10 mouse cellular contexts compared by ENCODE assay signal in the genomic region with DNA sequence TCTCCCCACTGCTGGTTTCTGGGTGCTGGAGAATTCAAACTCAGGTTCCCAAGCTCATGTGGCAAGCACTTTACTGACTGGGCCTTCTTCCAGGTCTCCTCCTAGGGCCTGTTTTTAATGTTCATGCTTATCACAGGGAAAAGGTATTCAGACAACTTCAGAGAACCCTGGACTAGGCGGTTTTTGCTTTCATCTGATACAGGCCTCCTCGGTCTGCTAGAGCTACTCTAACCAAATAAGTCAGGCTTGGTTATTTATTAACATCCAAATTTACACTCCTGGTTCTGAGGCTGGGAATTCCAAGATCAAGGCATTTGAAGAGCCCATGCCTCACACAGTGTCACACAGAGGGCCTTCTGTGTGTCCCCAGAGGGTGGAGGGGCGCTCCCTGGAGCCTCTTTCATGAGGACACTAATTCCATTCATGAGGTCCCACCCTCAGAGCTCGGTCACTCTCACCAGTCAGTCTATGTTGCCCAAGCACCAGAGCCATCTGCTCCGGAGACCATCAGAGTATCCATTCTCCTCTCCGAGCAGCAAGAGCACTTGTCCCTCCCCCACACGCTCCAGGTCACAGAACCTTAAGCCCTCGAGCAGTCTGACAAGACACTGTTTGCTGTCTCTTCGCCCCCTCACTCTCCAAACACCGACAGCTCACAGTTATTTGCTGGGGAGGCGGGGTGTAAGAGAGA. TPM values are rescaled to one million over a fixed set of nuclear protein-coding genes. Genes with fewer than 3 reads are reported as not detected.
DNase-seq lines count a peak whose midpoint lies in the region; ATAC-seq lines count a peak whose summit lies in the region.
"Had no signal": no experiment of that assay in that cellular context is flagged by ENCODE, and none has a peak within 500 bp of the region (broad histone marks: within the 10 kb centered on the region; RNA-seq: fewer than 3 reads in every experiment).

No protein-coding gene starts in this region.

- ATAC-seq in lung, embryonic 16.5 days (ENCODE audit: low read depth): peak; percentile 64
- ATAC-seq in hindbrain, embryonic 16.5 days: peak; percentile 76
- ATAC-seq in kidney, embryonic 16.5 days (ENCODE audit: low FRiP score, low TSS enrichment): peak; percentile 73
- ATAC-seq in neural tube, embryonic 13.5 days (ENCODE audit: low read depth): peak; percentile 53
- no peak for ATAC-seq in megakaryocyte-erythroid progenitor cell, adult 5-6 weeks (replicated peaks; ENCODE audit: low FRiP score, low TSS enrichment, poor library complexity, severe bottlenecking)

- 10% methylated on average over 11 of the region's 11 CpGs for WGBS in lung, embryonic 16.5 days
- WGBS in hindbrain, embryonic 16.5 days: 16% methylated on average over 10 of the region's 11 CpGs
- 6% methylated on average over 11 of the region's 11 CpGs for whole genome bisulfite sequencing in kidney, embryonic 16.5 days
- whole genome bisulfite sequencing in neural tube, embryonic 13.5 days: 17% methylated on average over 11 of the region's 11 CpGs

- no peaks in the 10 kb centered on the region for H3K9me3 ChIP-seq in lung, embryonic 16.5 days (ENCODE audit: control insufficient read depth, low read length)
- H3K9me3 ChIP-seq in hindbrain, embryonic 16.5 days (ENCODE audit: control insufficient read depth, low read length): no peaks in the 10 kb centered on the region
- H3K9me3 ChIP-seq in kidney, embryonic 16.5 days (ENCODE audit: low read length): no peaks in the 10 kb centered on the region
- H3K9me3 ChIP-seq in neural tube, embryonic 13.5 days: no peaks in the 10 kb centered on the region
- H3K9me3 ChIP-seq: heart, embryonic 13.5 days; limb, embryonic 13.5 days had no signal

- no peak overlapping the region for H3K9ac ChIP-seq in lung, embryonic 16.5 days (ENCODE audit: low read length)
- no peak overlapping the region for H3K9ac ChIP-seq in hindbrain, embryonic 16.5 days (ENCODE audit: low read depth, low read length)
- 0 out of 2 replicates have a peak overlapping the region, but pooled peaks have one; percentile 10 for H3K9ac ChIP-seq in kidney, embryonic 16.5 days (replicated peaks; ENCODE audit: low read length)
- no peak overlapping the region for H3K9ac ChIP-seq in neural tube, embryonic 13.5 days
- H3K9ac ChIP-seq: heart, embryonic 13.5 days; limb, embryonic 13.5 days had no signal

- no peak overlapping the region for H3K4me3 ChIP-seq in lung, embryonic 16.5 days (ENCODE audit: low read length)
- H3K4me3 ChIP-seq in hindbrain, embryonic 16.5 days (ENCODE audit: low read length): no peak overlapping the region
- H3K4me3 ChIP-seq in kidney, embryonic 16.5 days (ENCODE audit: low read length): no peak overlapping the region
- H3K4me3 ChIP-seq in neural tube, embryonic 13.5 days: no peak overlapping the region
- H3K4me3 ChIP-seq: heart, embryonic 13.5 days; limb, embryonic 13.5 days had no signal

- H3K36me3 ChIP-seq in lung, embryonic 16.5 days (ENCODE audit: control insufficient read depth, insufficient read depth, low read length): no peaks in the 10 kb centered on the region
- no peaks in the 10 kb centered on the region for H3K36me3 ChIP-seq in hindbrain, embryonic 16.5 days (ENCODE audit: control insufficient read depth, insufficient read depth, low read length)
- no peaks in the 10 kb centered on the region for H3K36me3 ChIP-seq in kidney, embryonic 16.5 days (ENCODE audit: insufficient read depth, low read length)
- no peaks in the 10 kb centered on the region for H3K36me3 ChIP-seq in neural tube, embryonic 13.5 days
- H3K36me3 ChIP-seq: heart, embryonic 13.5 days; limb, embryonic 13.5 days had no signal

- peaks cover 19% of the 10 kb centered on the region for H3K4me1 ChIP-seq in lung, embryonic 16.5 days (replicated peaks; ENCODE audit: control insufficient read depth, insufficient read depth, low read length)
- peaks cover 15% of the 10 kb centered on the region for H3K4me1 ChIP-seq in hindbrain, embryonic 16.5 days (ENCODE audit: control insufficient read depth, insufficient read depth, low read depth, low read length)
- H3K4me1 ChIP-seq in kidney, embryonic 16.5 days (ENCODE audit: insufficient read depth, low read length): peaks cover 40% of the 10 kb centered on the region
- H3K4me1 ChIP-seq in neural tube, embryonic 13.5 days (replicated peaks): peaks cover 27% of the 10 kb centered on the region

- intact Hi-C loops in heart, postnatal 36 days (cut with DNase I): no loop called here

- peak overlapping the region; percentile 85 for H3K27ac ChIP-seq in lung, embryonic 16.5 days (ENCODE audit: low read length)
- no peak overlapping the region for H3K27ac ChIP-seq in hindbrain, embryonic 16.5 days (ENCODE audit: low read depth, low read length)
- H3K27ac ChIP-seq in kidney, embryonic 16.5 days (ENCODE audit: low read length): peak overlapping the region; percentile 79
- H3K27ac ChIP-seq in neural tube, embryonic 13.5 days (replicated peaks): 0 out of 2 replicates have a peak overlapping the region, but pooled peaks have one; percentile 42
- H3K27ac ChIP-seq: heart, embryonic 13.5 days; limb, embryonic 13.5 days had no signal

- DNase-seq in lung, postnatal 14 days: no peak
- DNase-seq in heart, postnatal 36 days: no peak
- no peak for DNase-seq in adrenal gland, postnatal 10 days

- H3K4me2 ChIP-seq in lung, embryonic 16.5 days (ENCODE audit: low read depth, low read length): peak overlapping the region; percentile 15
- H3K4me2 ChIP-seq in hindbrain, embryonic 16.5 days (ENCODE audit: low read length): no peak overlapping the region
- 0 out of 2 replicates have a peak overlapping the region, but pooled peaks have one; percentile 11 for H3K4me2 ChIP-seq in kidney, embryonic 16.5 days (replicated peaks; ENCODE audit: low read depth, low read length)
- H3K4me2 ChIP-seq in neural tube, embryonic 13.5 days: no peak overlapping the region
- H3K4me2 ChIP-seq: heart, embryonic 13.5 days; limb, embryonic 13.5 days had no signal

- H3K27me3 ChIP-seq in lung, embryonic 16.5 days (ENCODE audit: control insufficient read depth, insufficient read depth, low read depth, low read length): peaks cover 20% of the 10 kb centered on the region
- peaks cover 38% of the 10 kb centered on the region for H3K27me3 ChIP-seq in hindbrain, embryonic 16.5 days (replicated peaks; ENCODE audit: control insufficient read depth, insufficient read depth, low read length)
- H3K27me3 ChIP-seq in kidney, embryonic 16.5 days (ENCODE audit: insufficient read depth, low read length): peaks cover 10% of the 10 kb centered on the region; the same call in 1 of the 2 replicates
- peaks cover 58% of the 10 kb centered on the region for H3K27me3 ChIP-seq in neural tube, embryonic 13.5 days

RNA-seq across cellular contexts. Expression of a gene that starts 2.6 kb away (rescaled TPM):
- polyA plus RNA-seq in lung, embryonic 16.5 days (2015; fragmentation: Nextera tagmentation; extraction: Ambion mirVana): 7.6 and 8.7 TPM in 2 replicates
- polyA plus RNA-seq in hindbrain, embryonic 16.5 days (2015; fragmentation: Nextera tagmentation; extraction: Ambion mirVana): 0.90 and 1.9 TPM in 2 replicates
- 3.4 and 4.0 TPM in 2 replicates for polyA plus RNA-seq in kidney, embryonic 16.5 days (2015; fragmentation: Nextera tagmentation; extraction: Ambion mirVana)
- polyA plus RNA-seq in neural tube, embryonic 13.5 days (2015; fragmentation: Nextera tagmentation; extraction: Ambion mirVana): 12.1 and 15.9 TPM in 2 replicates
- 1 to 10 TPM in 1 of 2 experiments, under 1 TPM in 1; 0.75 to 1.6 TPM for total RNA-seq in heart, postnatal 36 days (2021)
- 1 to 10 TPM; 3.7 to 3.9 TPM for total RNA-seq in adrenal gland, postnatal 10 days (2021)
- total RNA-seq in megakaryocyte-erythroid progenitor cell, adult 5-6 weeks (2014; fragmentation: Nextera tagmentation): not detected in 2 replicates
- total RNA-seq in megakaryocyte-erythroid progenitor cell, adult 5-6 weeks (2017): not detected in 2 replicates

RNA-seq across cellular contexts. Expression of a gene that starts 32.3 kb away (rescaled TPM):
- 18.7 and 19.6 TPM in 2 replicates for polyA plus RNA-seq in lung, embryonic 16.5 days (2015; fragmentation: Nextera tagmentation; extraction: Ambion mirVana)
- 32.1 and 33.6 TPM in 2 replicates for polyA plus RNA-seq in hindbrain, embryonic 16.5 days (2015; fragmentation: Nextera tagmentation; extraction: Ambion mirVana)
- polyA plus RNA-seq in kidney, embryonic 16.5 days (2015; fragmentation: Nextera tagmentation; extraction: Ambion mirVana): 23.8 and 27.2 TPM in 2 replicates
- 28.4 and 31.4 TPM in 2 replicates for polyA plus RNA-seq in neural tube, embryonic 13.5 days (2015; fragmentation: Nextera tagmentation; extraction: Ambion mirVana)
- 1 to 10 TPM; 3.6 to 5.6 TPM for total RNA-seq in heart, postnatal 36 days (2021)
- total RNA-seq in adrenal gland, postnatal 10 days (2021): 10 to 100 TPM in 1 of 2 experiments, 1 to 10 TPM in 1; 8.4 to 13.4 TPM
- 20.9 and 32.3 TPM in 2 replicates for total RNA-seq in megakaryocyte-erythroid progenitor cell, adult 5-6 weeks (2014; fragmentation: Nextera tagmentation)
- total RNA-seq in megakaryocyte-erythroid progenitor cell, adult 5-6 weeks (2017): 3.3 and 4.4 TPM in 2 replicates

RNA-seq across cellular contexts. Expression of a gene that starts 32.5 kb away (rescaled TPM):
- 43.0 and 45.7 TPM in 2 replicates for polyA plus RNA-seq in lung, embryonic 16.5 days (2015; fragmentation: Nextera tagmentation; extraction: Ambion mirVana)
- polyA plus RNA-seq in hindbrain, embryonic 16.5 days (2015; fragmentation: Nextera tagmentation; extraction: Ambion mirVana): 61.6 and 62.4 TPM in 2 replicates
- polyA plus RNA-seq in kidney, embryonic 16.5 days (2015; fragmentation: Nextera tagmentation; extraction: Ambion mirVana): 43.5 and 49.9 TPM in 2 replicates
- polyA plus RNA-seq in neural tube, embryonic 13.5 days (2015; fragmentation: Nextera tagmentation; extraction: Ambion mirVana): 60.4 and 62.6 TPM in 2 replicates
- total RNA-seq in heart, postnatal 36 days (2021): 10 to 100 TPM; 16.7 to 17.4 TPM
- total RNA-seq in adrenal gland, postnatal 10 days (2021): 10 to 100 TPM; 41.8 to 47.1 TPM
- total RNA-seq in megakaryocyte-erythroid progenitor cell, adult 5-6 weeks (2014; fragmentation: Nextera tagmentation): 64.6 and 73.5 TPM in 2 replicates
- 41.7 and 50.7 TPM in 2 replicates for total RNA-seq in megakaryocyte-erythroid progenitor cell, adult 5-6 weeks (2017)

RNA-seq across cellular contexts. Expression of a gene that starts 38.6 kb away (rescaled TPM):
- polyA plus RNA-seq in lung, embryonic 16.5 days (2015; fragmentation: Nextera tagmentation; extraction: Ambion mirVana): 0.84 and 0.92 TPM in 2 replicates
- polyA plus RNA-seq in hindbrain, embryonic 16.5 days (2015; fragmentation: Nextera tagmentation; extraction: Ambion mirVana): 25.9 and 27.0 TPM in 2 replicates
- polyA plus RNA-seq in kidney, embryonic 16.5 days (2015; fragmentation: Nextera tagmentation; extraction: Ambion mirVana): 0.05 and 0.09 TPM in 2 replicates
- polyA plus RNA-seq in neural tube, embryonic 13.5 days (2015; fragmentation: Nextera tagmentation; extraction: Ambion mirVana): 21.1 TPM in 2 replicates
- total RNA-seq in heart, postnatal 36 days (2021): under 1 TPM; 0.36 to 0.68 TPM
- total RNA-seq in adrenal gland, postnatal 10 days (2021): 1 to 10 TPM; 2.9 to 6.5 TPM
- total RNA-seq in megakaryocyte-erythroid progenitor cell, adult 5-6 weeks (2014; fragmentation: Nextera tagmentation): not detected in 2 replicates
- total RNA-seq in megakaryocyte-erythroid progenitor cell, adult 5-6 weeks (2017): not detected in 2 replicates

Comparison
In these comparisons a context has a peak if more than half of its experiments do, and no peak if none do; other contexts are left out.
1. H3K4me2 ChIP-seq: peak in lung, embryonic 16.5 days (single experiment) and kidney, embryonic 16.5 days (single experiment); none in hindbrain, embryonic 16.5 days (single experiment) and neural tube, embryonic 13.5 days (single experiment).